ENCODE assay signal across 14 mouse cellular contexts in the genomic region with DNA sequence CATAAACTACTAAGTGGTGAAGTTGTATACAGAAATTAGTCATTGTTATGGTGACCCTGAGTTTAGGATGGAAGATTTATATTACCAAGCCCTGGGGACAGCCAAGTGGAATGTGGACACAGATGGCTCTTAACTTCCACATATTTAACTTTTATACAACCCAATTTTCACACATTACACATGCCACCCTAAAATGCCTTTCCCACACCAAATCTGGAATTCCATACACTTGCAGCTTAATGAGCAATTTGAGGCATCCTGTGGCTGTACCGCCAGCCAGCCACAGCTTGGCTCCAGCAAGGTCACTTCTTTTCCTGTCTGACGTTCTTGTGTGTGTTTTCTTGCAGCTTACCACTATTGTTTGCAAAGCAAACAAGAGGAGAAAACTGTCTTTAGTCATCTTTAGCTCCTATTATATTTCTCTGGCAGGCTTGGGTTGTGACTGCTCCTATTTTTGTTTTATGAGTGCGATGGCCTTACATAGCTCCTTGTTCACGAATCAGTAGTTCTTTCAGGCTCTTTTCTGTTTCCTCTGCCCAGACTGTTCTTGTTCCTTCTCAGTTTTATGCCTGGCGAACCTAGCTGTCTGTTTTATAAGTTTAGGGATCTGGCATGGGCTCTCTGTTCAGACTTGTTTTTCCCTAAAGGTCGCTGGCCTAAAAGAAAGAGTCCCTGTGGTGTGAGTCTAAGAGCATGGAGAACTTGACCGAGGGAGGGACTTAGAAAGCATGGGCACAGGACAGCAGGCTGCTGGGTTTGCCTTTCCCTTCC. TPM values are rescaled to one million over a fixed set of nuclear protein-coding genes. Genes with fewer than 3 reads are reported as not detected.
DNase-seq lines count a peak whose midpoint lies in the region; ATAC-seq and TF ChIP-seq lines count a peak whose summit lies in the region.
"Had no signal": no experiment of that assay in that cellular context is flagged by ENCODE, and none has a peak within 500 bp of the region (broad histone marks: within the 10 kb centered on the region; RNA-seq: fewer than 3 reads in every experiment).

No protein-coding gene starts in this region.

- no peak overlapping the region for H3K4me2 ChIP-seq in heart, embryonic 14.5 days (ENCODE audit: low read length)
- no peak overlapping the region for H3K4me2 ChIP-seq in embryonic facial prominence, embryonic 13.5 days
- 0 out of 2 replicates have a peak overlapping the region, but pooled peaks have one; percentile 2 for H3K4me2 ChIP-seq in limb, embryonic 15.5 days
- H3K4me2 ChIP-seq: liver, embryonic 13.5 days; midbrain, embryonic 12.5 days; neural tube, embryonic 12.5 days had no signal

- no peaks in the 10 kb centered on the region for H3K36me3 ChIP-seq in heart, embryonic 14.5 days (ENCODE audit: control insufficient read depth, insufficient read depth, low read length)
- no peaks in the 10 kb centered on the region for H3K36me3 ChIP-seq in embryonic facial prominence, embryonic 13.5 days
- H3K36me3 ChIP-seq in limb, embryonic 15.5 days: no peaks in the 10 kb centered on the region
- H3K36me3 ChIP-seq: liver, embryonic 13.5 days; midbrain, embryonic 12.5 days; neural tube, embryonic 12.5 days had no signal

- H3K4me1 ChIP-seq in heart, embryonic 14.5 days (ENCODE audit: control insufficient read depth in 2 of 2, insufficient read depth in 2 of 2, low read length in 2 of 2): peaks cover 0 to 4% of the 10 kb centered on the region in 2 experiments; a peak in 1 of 4 replicates
- peaks cover 6% of the 10 kb centered on the region; the same call in 1 of the 2 replicates for H3K4me1 ChIP-seq in embryonic facial prominence, embryonic 13.5 days
- peaks cover 18% of the 10 kb centered on the region; the same call in 1 of the 2 replicates for H3K4me1 ChIP-seq in limb, embryonic 15.5 days
- H3K4me1 ChIP-seq: liver, embryonic 13.5 days; neural tube, embryonic 12.5 days had no signal

- no peaks in the 10 kb centered on the region for H3K27me3 ChIP-seq in heart, embryonic 14.5 days (ENCODE audit: control insufficient read depth, insufficient read depth, low read length)
- H3K27me3 ChIP-seq in embryonic facial prominence, embryonic 13.5 days: no peaks in the 10 kb centered on the region
- no peaks in the 10 kb centered on the region for H3K27me3 ChIP-seq in limb, embryonic 15.5 days
- H3K27me3 ChIP-seq: CH12.LX; liver, embryonic 13.5 days; midbrain, embryonic 12.5 days; neural tube, embryonic 12.5 days had no signal

- DNase-seq in heart, postnatal 36 days: no peak
- no peak for DNase-seq in layer of hippocampus, adult 2 months (ENCODE audit: low spot score in 2 of 2)
- DNase-seq in layer of hippocampus, adult 8-10 months (ENCODE audit: low spot score in 2 of 2): no peak
- DNase-seq in embryo, embryonic 10.5 days (ENCODE audit: low spot score): no peak
- DNase-seq in left cerebral cortex, adult 9 months (ENCODE audit: low spot score in 2 of 2): no peak
- DNase-seq: cerebellum, postnatal 14 days; layer of hippocampus, adult 9-11 months; liver, embryonic 13.5 days had no signal

- intact Hi-C loops in heart, postnatal 36 days (cut with DNase I): no loop called here

- no peak for ATAC-seq in heart, embryonic 14.5 days (ENCODE audit: insufficient number of reproducible peaks, insufficient read depth, low FRiP score, low read depth)
- no peak for ATAC-seq in embryonic facial prominence, embryonic 13.5 days (ENCODE audit: insufficient number of reproducible peaks, insufficient read depth, low FRiP score, low TSS enrichment, low read depth)
- no peak for ATAC-seq in limb, embryonic 15.5 days (ENCODE audit: insufficient number of reproducible peaks, low FRiP score, low TSS enrichment, low read depth)

- peak overlapping the region; percentile 9 to 34; a peak in 1 of 4 replicates for H3K27ac ChIP-seq in heart, embryonic 14.5 days (replicated peaks in 1 of 2; ENCODE audit: control insufficient read depth in 1 of 2, insufficient read depth in 1 of 2, low read depth in 2 of 2, low read length in 2 of 2)
- peak overlapping the region; percentile 43; the same call in 1 of the 2 replicates for H3K27ac ChIP-seq in layer of hippocampus, adult 2 months
- peak overlapping the region; percentile 56 for H3K27ac ChIP-seq in embryonic facial prominence, embryonic 13.5 days
- peak overlapping the region; percentile 75 for H3K27ac ChIP-seq in limb, embryonic 15.5 days
- H3K27ac ChIP-seq: liver, embryonic 13.5 days; midbrain, embryonic 12.5 days; neural tube, embryonic 12.5 days had no signal

- no peak overlapping the region for H3K9ac ChIP-seq in heart, embryonic 14.5 days (ENCODE audit: low read length)
- no peak overlapping the region for H3K9ac ChIP-seq in embryonic facial prominence, embryonic 13.5 days
- H3K9ac ChIP-seq in limb, embryonic 15.5 days: no peak overlapping the region
- H3K9ac ChIP-seq: liver, embryonic 13.5 days; midbrain, embryonic 12.5 days; neural tube, embryonic 12.5 days had no signal

- no peak overlapping the region for H3K4me3 ChIP-seq in heart, embryonic 14.5 days (ENCODE audit: control insufficient read depth in 1 of 2, insufficient read depth in 1 of 2, low read depth in 1 of 2, low read length in 2 of 2)
- H3K4me3 ChIP-seq in layer of hippocampus, adult 2 months: no peak overlapping the region
- H3K4me3 ChIP-seq in embryonic facial prominence, embryonic 13.5 days: no peak overlapping the region
- no peak overlapping the region for H3K4me3 ChIP-seq in limb, embryonic 15.5 days
- H3K4me3 ChIP-seq: liver, embryonic 13.5 days; midbrain, embryonic 12.5 days; neural tube, embryonic 12.5 days had no signal

- TF ChIP-seq CTCF in layer of hippocampus, adult 2 months (conservative IDR thresholded peaks at IDR 0.05): no peak

- H3K9me3 ChIP-seq in heart, embryonic 14.5 days (ENCODE audit: control insufficient read depth, low read length): no peaks in the 10 kb centered on the region
- no peaks in the 10 kb centered on the region for H3K9me3 ChIP-seq in embryonic facial prominence, embryonic 13.5 days
- H3K9me3 ChIP-seq in limb, embryonic 15.5 days: no peaks in the 10 kb centered on the region
- H3K9me3 ChIP-seq: liver, embryonic 13.5 days; midbrain, embryonic 12.5 days; neural tube, embryonic 12.5 days had no signal

- 48% methylated on average over 7 of the region's 7 CpGs for WGBS in heart, embryonic 14.5 days
- 56% methylated on average over 7 of the region's 7 CpGs for WGBS in embryonic facial prominence, embryonic 13.5 days
- 26% methylated on average over 7 of the region's 7 CpGs for whole genome bisulfite sequencing in limb, embryonic 15.5 days

RNA-seq across cellular contexts. Expression of gene Tmem135, which starts 22.9 kb away (rescaled TPM):
- polyA plus RNA-seq in heart, embryonic 14.5 days (2014; fragmentation: Nextera tagmentation; extraction: Ambion mirVana): 28.4 and 29.4 TPM in 2 replicates
- 10 to 100 TPM; 43.3 to 51.3 TPM for total RNA-seq in heart, postnatal 36 days (2021)
- total RNA-seq in layer of hippocampus, adult 2 months (2021): 10 to 100 TPM; 73.3 to 74.1 TPM
- 10 to 100 TPM; 59.4 to 69.6 (median 64.9) TPM for total RNA-seq in layer of hippocampus, adult 8-10 months (2022)
- polyA plus RNA-seq in embryonic facial prominence, embryonic 13.5 days (2015; fragmentation: Nextera tagmentation; extraction: Ambion mirVana): 24.0 and 26.0 TPM in 2 replicates
- polyA plus RNA-seq in limb, embryonic 15.5 days (2015; fragmentation: Nextera tagmentation; extraction: Ambion mirVana): 19.4 and 20.8 TPM in 2 replicates

RNA-seq across cellular contexts. Expression of gene Fzd4, which starts 23.0 kb away (rescaled TPM):
- 12.7 and 13.2 TPM in 2 replicates for polyA plus RNA-seq in heart, embryonic 14.5 days (2014; fragmentation: Nextera tagmentation; extraction: Ambion mirVana)
- total RNA-seq in heart, postnatal 36 days (2021): 10 to 100 TPM; 31.6 to 35.8 TPM
- total RNA-seq in layer of hippocampus, adult 2 months (2021): 1 to 10 TPM; 6.1 to 7.2 TPM
- 1 to 10 TPM; 6.2 to 7.4 (median 6.5) TPM for total RNA-seq in layer of hippocampus, adult 8-10 months (2022)
- polyA plus RNA-seq in embryonic facial prominence, embryonic 13.5 days (2015; fragmentation: Nextera tagmentation; extraction: Ambion mirVana): 5.4 and 5.7 TPM in 2 replicates
- polyA plus RNA-seq in limb, embryonic 15.5 days (2015; fragmentation: Nextera tagmentation; extraction: Ambion mirVana): 11.1 and 12.3 TPM in 2 replicates

Comparison
In these comparisons a context has a peak if more than half of its experiments do, and no peak if none do; other contexts are left out.
1. H3K27ac ChIP-seq: peak in every context shown above with its lines; median percentile 75 in limb, embryonic 15.5 days; 56 in embryonic facial prominence, embryonic 13.5 days; 43 in layer of hippocampus, adult 2 months; 22 in heart, embryonic 14.5 days.